Mouse (Mus musculus): ENCODE measurements around the gene Gm3106.
"Not testable (repeated sequence)": the region's sequence is repeated elsewhere in the genome, so short reads cannot be mapped to it uniquely, and the experiment has no call there.

Gene Gm3106

DNA sequence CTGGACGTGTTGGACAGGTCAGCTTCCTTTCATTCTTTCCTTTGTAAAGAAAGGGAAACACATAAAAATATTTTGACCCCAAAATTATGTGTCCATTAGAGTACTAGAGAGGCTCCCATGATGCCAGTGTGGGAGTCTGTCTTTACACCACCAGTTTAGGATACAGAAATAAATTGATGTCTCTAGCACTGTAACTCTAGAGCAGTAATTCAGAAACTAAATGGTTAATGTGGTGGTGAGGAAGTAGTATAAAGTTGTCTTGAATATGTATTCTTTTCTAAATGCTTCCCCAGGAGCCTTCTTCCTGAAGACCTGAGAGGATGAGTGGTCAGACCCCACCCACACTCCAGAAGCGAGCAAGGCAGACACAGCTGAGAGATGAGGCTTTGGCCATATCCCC lies at the start of gene Gm3106:
TSS of gene Gm3106 (plus strand) at position 301 of the 400 bp plus-strand sequence.
- DNase-seq (ENCODE audit: low spot score) = not testable (repeated sequence)

All from MN1 (cell line).